Mouse (Mus musculus) ES-Bruce4 (cell line): ENCODE results near the gene Ttc7b. TPM values are rescaled to one million over a fixed set of nuclear protein-coding genes. Genes with fewer than 3 reads are reported as not detected.

Experiments
- H3K27ac ChIP-seq: 2 replicates; pipeline ENCODE4 v1.5.1; 2012; ENCODE audit warnings: low read length, inconsistent platforms; ENCODE audit not compliant: insufficient read depth
- H3K27me3 ChIP-seq: 2 replicates; pipeline ENCODE4 v1.6.1; 2012; ENCODE audit warnings: mild to moderate bottlenecking, low read length, inconsistent platforms; ENCODE audit not compliant: control insufficient read depth, poor library complexity, insufficient read depth, severe bottlenecking
- H3K36me3 ChIP-seq: 2 replicates; pipeline ENCODE4 v1.6.1; 2012; ENCODE audit warnings: inconsistent platforms, mild to moderate bottlenecking, low read length, moderate library complexity; ENCODE audit not compliant: control insufficient read depth, poor library complexity, insufficient read depth, severe bottlenecking
- H3K4me1 ChIP-seq: one replicate; pipeline ENCODE4 v1.8.1; 2011; ENCODE audit warnings: low read length; ENCODE audit not compliant: control insufficient read depth, insufficient read depth
- H3K4me3 ChIP-seq: 2 replicates; pipeline ENCODE4 v1.5.1; 2011; ENCODE audit warnings: low read depth, mild to moderate bottlenecking, low read length
- H3K9ac ChIP-seq: 2 replicates; pipeline ENCODE4 v1.6.1; 2012; ENCODE audit warnings: low read depth, mild to moderate bottlenecking, inconsistent platforms; ENCODE audit not compliant: poor library complexity, severe bottlenecking
- H3K9me3 ChIP-seq: replicated peaks from 2 replicates; pipeline ENCODE4 v1.6.1; 2012; ENCODE audit warnings: mild to moderate bottlenecking, low read length, inconsistent platforms; ENCODE audit not compliant: control insufficient read depth, poor library complexity, insufficient read depth, severe bottlenecking
- CTCF ChIP-seq: IDR thresholded peaks from one replicate; pipeline ENCODE4 v1.8.1; 2011; ENCODE audit warnings: low read depth, low read length
- EP300 ChIP-seq: IDR thresholded peaks from 2 replicates; pipeline ENCODE4 v1.6.1; 2011; ENCODE audit warnings: low read depth, low read length; ENCODE audit not compliant: insufficient read depth
- POLR2A ChIP-seq: IDR thresholded peaks from one replicate; pipeline ENCODE4 v1.8.1; 2011; ENCODE audit warnings: low read length; ENCODE audit not compliant: insufficient read depth
- polyA plus RNA-seq: library from polyadenylated mRNA; stranded (reverse); fragments of >200 nt; gene quantifications from 2 replicates; pipeline ENCODE4 v1.2.4, GENCODE M21; 2011; ENCODE audit warnings: low read depth; ENCODE audit not compliant: missing spikeins, insufficient read depth, insufficient read length

Gene Ttc7b
- polyA plus RNA-seq, 1 experiment, result 61.1 TPM

- H3K4me1 ChIP-seq, result no peaks in the 10 kb centered on the region
- H3K36me3 ChIP-seq, result no peaks in the 10 kb centered on the region
- no peak overlapping the region for H3K4me3 ChIP-seq
- H3K27me3 ChIP-seq, result no peaks in the 10 kb centered on the region
- TF ChIP-seq POLR2A (no peak), CTCF (no peak), EP300 (no peak)
- no peak overlapping the region for H3K27ac ChIP-seq
- 0 out of 2 replicates have a peak, but pooled peaks cover 2% of the 10 kb centered on the region for H3K9me3 ChIP-seq
- no peak overlapping the region for H3K9ac ChIP-seq
Measured at GRCm38 (mm10) chr12:100435763-100436162, 84.9 kb downstream of the Ttc7b start.

- Histone ChIP-seq H3K36me3 (no peaks in the 10 kb centered on the region), H3K4me3 (no peak overlapping the region), H3K27ac (no peak overlapping the region), H3K9me3 (no peaks in the 10 kb centered on the region), H3K27me3 (no peaks in the 10 kb centered on the region), H3K4me1 (no peaks in the 10 kb centered on the region), H3K9ac (no peak overlapping the region)
- no peak for TF ChIP-seq EP300
- no peak for TF ChIP-seq CTCF
- no peak for TF ChIP-seq POLR2A
Measured at GRCm38 (mm10) chr12:100431830-100432229, 88.8 kb downstream of the Ttc7b start.

- TF ChIP-seq CTCF (no peak), POLR2A (no peak), EP300 (no peak)
- no peak overlapping the region for H3K27ac ChIP-seq
- H3K4me3 ChIP-seq, result no peak overlapping the region
- H3K27me3 ChIP-seq, result no peaks in the 10 kb centered on the region
- no peaks in the 10 kb centered on the region for H3K36me3 ChIP-seq
- no peak overlapping the region for H3K9ac ChIP-seq
- H3K9me3 ChIP-seq, result no peaks in the 10 kb centered on the region
- H3K4me1 ChIP-seq, result no peaks in the 10 kb centered on the region
Measured at GRCm38 (mm10) chr12:100429414-100430114, 91.1 kb downstream of the Ttc7b start.

- no peak overlapping the region for H3K9ac ChIP-seq
- no peak overlapping the region for H3K4me3 ChIP-seq
- no peak overlapping the region for H3K27ac ChIP-seq
- H3K4me1 ChIP-seq, result no peaks in the 10 kb centered on the region
- no peaks in the 10 kb centered on the region for H3K27me3 ChIP-seq
- H3K36me3 ChIP-seq, result no peaks in the 10 kb centered on the region
- TF ChIP-seq CTCF, result no peak
- TF ChIP-seq POLR2A, result no peak
- no peak for TF ChIP-seq EP300
- H3K9me3 ChIP-seq, result no peaks in the 10 kb centered on the region
Measured at GRCm38 (mm10) chr12:100428183-100428582, 92.4 kb downstream of the Ttc7b start.

- Histone ChIP-seq H3K9ac (no peak overlapping the region), H3K4me3 (no peak overlapping the region), H3K36me3 (no peaks in the 10 kb centered on the region), H3K27ac (no peak overlapping the region), H3K4me1 (no peaks in the 10 kb centered on the region), H3K27me3 (no peaks in the 10 kb centered on the region), H3K9me3 (no peaks in the 10 kb centered on the region)
- TF ChIP-seq CTCF, result no peak
- no peak for TF ChIP-seq POLR2A
- TF ChIP-seq EP300, result no peak
Measured at GRCm38 (mm10) chr12:100426212-100426611, 94.4 kb downstream of the Ttc7b start.

- no peaks in the 10 kb centered on the region for H3K4me1 ChIP-seq
- no peaks in the 10 kb centered on the region for H3K9me3 ChIP-seq
- no peaks in the 10 kb centered on the region for H3K36me3 ChIP-seq
- no peak for TF ChIP-seq EP300
- TF ChIP-seq POLR2A, result no peak
- no peak for TF ChIP-seq CTCF
- H3K9ac ChIP-seq, result no peak overlapping the region
- H3K27me3 ChIP-seq, result no peaks in the 10 kb centered on the region
- H3K27ac ChIP-seq, result no peak overlapping the region
- H3K4me3 ChIP-seq, result no peak overlapping the region
Measured at GRCm38 (mm10) chr12:100425028-100425427, 95.6 kb downstream of the Ttc7b start.
